Mouse (Mus musculus) kidney, embryonic 14.5 days (tissue): ENCODE data around the gene Syt14. TPM values are rescaled to one million over a fixed set of nuclear protein-coding genes. Genes with fewer than 3 reads are reported as not detected.
A peak's percentile ranks its signal among the peaks of the same experiment; 100 is the strongest.

ENCODE experiments used
- ATAC-seq: fragments of 200-750 bp; cut with Nextera tagmentation; 2 replicates; pipeline ENCODE4 v1.8.0; 2017; ENCODE audit warnings: moderate number of reproducible peaks, mild to moderate bottlenecking, moderate TSS enrichment, moderate library complexity; ENCODE audit not compliant: low FRiP score, low TSS enrichment
- H3K27ac ChIP-seq: fragments of 300-500 bp; sonication (generic); 2 replicates; pipeline ENCODE4 v1.5.1; 2014; ENCODE audit warnings: low read depth, mild to moderate bottlenecking, low read length, moderate library complexity, mixed read lengths
- H3K27me3 ChIP-seq: fragments of 300-500 bp; sonication (generic); 2 replicates; pipeline ENCODE4 v1.6.1; 2014; ENCODE audit warnings: mild to moderate bottlenecking, low read length; ENCODE audit not compliant: control insufficient read depth, insufficient read depth
- H3K36me3 ChIP-seq: fragments of 300-500 bp; sonication (generic); 2 replicates; pipeline ENCODE4 v1.6.1; 2014; ENCODE audit warnings: low read length, mixed read lengths; ENCODE audit not compliant: control insufficient read depth, insufficient read depth
- H3K4me1 ChIP-seq: fragments of 300-500 bp; sonication (generic); 2 replicates; pipeline ENCODE4 v1.6.1; 2014; ENCODE audit warnings: low read length, mixed read lengths; ENCODE audit not compliant: control insufficient read depth, insufficient read depth
- H3K4me2 ChIP-seq: fragments of 300-500 bp; sonication (generic); replicated peaks from 2 replicates; pipeline ENCODE4 v1.6.1; 2014; ENCODE audit warnings: low read depth, mild to moderate bottlenecking, low read length
- H3K4me3 ChIP-seq: fragments of 300-500 bp; sonication (generic); 2 replicates; pipeline ENCODE4 v1.5.1; 2014; ENCODE audit warnings: mild to moderate bottlenecking, low read length
- H3K9ac ChIP-seq: fragments of 300-500 bp; sonication (generic); 2 replicates; pipeline ENCODE4 v1.6.1; 2014; ENCODE audit warnings: low read depth, mild to moderate bottlenecking, low read length, moderate library complexity
- H3K9me3 ChIP-seq: fragments of 300-500 bp; sonication (generic); 2 replicates; pipeline ENCODE4 v1.6.1; 2016; ENCODE audit warnings: low read length; ENCODE audit not compliant: control insufficient read depth
- WGBS: fragments of 180-500 bp; shearing (Covaris S2); extraction: QIAGEN DNeasy Blood & Tissue Kit; methylation state at CpG from one replicate; pipeline ENCODE4 v1.1.7; 2014; 5-methylcytosine and 5-hydroxymethylcytosine counted together
- polyA plus RNA-seq: library from polyadenylated mRNA; unstranded; fragments of >200 nt; fragmentation: Nextera tagmentation; extraction: Ambion mirVana; gene quantifications from 2 replicates; pipeline ENCODE4 v1.2.1, GENCODE M21; 2014

Syt14 gene
- polyA plus RNA-seq, 1 experiment from 2014 or later: 3.2 TPM

GRCm38 (mm10) chr1:192864440-192864839 lies 171.1 kb downstream of the Syt14 start:
- Histone ChIP-seq H3K36me3 (no peaks in the 10 kb centered on the region), H3K4me3 (no peak overlapping the region), H3K27me3 (no peaks in the 10 kb centered on the region), H3K4me2 (no peak overlapping the region), H3K9me3 (no peaks in the 10 kb centered on the region), H3K9ac (no peak overlapping the region), H3K27ac (no peak overlapping the region), H3K4me1 (no peaks in the 10 kb centered on the region)
- ATAC-seq: no peak
- WGBS: 65% methylated on average over 3 of the region's 3 CpGs

GRCm38 (mm10) chr1:192861305-192861960 lies 174.1 kb downstream of the Syt14 start:
- no peak overlapping the region for H3K4me3 ChIP-seq
- H3K4me2 ChIP-seq: no peak overlapping the region
- H3K27me3 ChIP-seq: no peaks in the 10 kb centered on the region; the same call in 1 of the 2 replicates
- no peaks in the 10 kb centered on the region for H3K4me1 ChIP-seq
- H3K36me3 ChIP-seq: no peaks in the 10 kb centered on the region
- H3K9me3 ChIP-seq: no peaks in the 10 kb centered on the region
- no peak overlapping the region for H3K9ac ChIP-seq
- peak; percentile 73 for ATAC-seq
- no peak overlapping the region for H3K27ac ChIP-seq
- WGBS: 47% methylated on average over 5 of the region's 5 CpGs

GRCm38 (mm10) chr1:192860273-192860672 lies 175.3 kb downstream of the Syt14 start:
- WGBS: 69% methylated on average over 6 of the region's 6 CpGs
- ATAC-seq: no peak
- no peak overlapping the region for H3K27ac ChIP-seq

GRCm38 (mm10) chr1:192857582-192857981 lies 178.0 kb downstream of the Syt14 start:
- H3K4me2 ChIP-seq: no peak overlapping the region
- peaks cover 9% of the 10 kb centered on the region; the same call in 1 of the 2 replicates for H3K4me1 ChIP-seq
- H3K36me3 ChIP-seq: no peaks in the 10 kb centered on the region
- no peak overlapping the region for H3K4me3 ChIP-seq
- H3K27me3 ChIP-seq: peaks cover 3% of the 10 kb centered on the region; the same call in 1 of the 2 replicates
- H3K9me3 ChIP-seq: no peaks in the 10 kb centered on the region
- 92% methylated on average over 5 of the region's 5 CpGs for WGBS
- H3K9ac ChIP-seq: no peak overlapping the region
- H3K27ac ChIP-seq: no peak overlapping the region
- ATAC-seq: no peak

More at GRCm38 (mm10) chr1:192860273-192860672, 175.3 kb downstream of the Syt14 start:
- Histone ChIP-seq H3K9me3 (no peaks in the 10 kb centered on the region), H3K27me3 (no peaks in the 10 kb centered on the region; the same call in 1 of the 2 replicates), H3K4me2 (no peak overlapping the region), H3K4me1 (no peaks in the 10 kb centered on the region), H3K36me3 (no peaks in the 10 kb centered on the region), H3K9ac (no peak overlapping the region), H3K4me3 (no peak overlapping the region)

- Histone ChIP-seq H3K27me3 (peaks cover 8% of the 10 kb centered on the region), H3K27ac (no peak overlapping the region), H3K4me2 (no peak overlapping the region), H3K9ac (no peak overlapping the region), H3K4me3 (no peak overlapping the region), H3K36me3 (no peaks in the 10 kb centered on the region), H3K9me3 (no peaks in the 10 kb centered on the region), H3K4me1 (peaks cover 15% of the 10 kb centered on the region; the same call in 1 of the 2 replicates)
- WGBS: 82% methylated on average over 6 of the region's 6 CpGs
- ATAC-seq: no peak
Measured at GRCm38 (mm10) chr1:192856931-192857330, 178.6 kb downstream of the Syt14 start.

- H3K9ac ChIP-seq: no peak overlapping the region
- no peaks in the 10 kb centered on the region for H3K36me3 ChIP-seq
- H3K9me3 ChIP-seq: no peaks in the 10 kb centered on the region
- no peak overlapping the region for H3K27ac ChIP-seq
- no peak for ATAC-seq
- H3K4me3 ChIP-seq: no peak overlapping the region
- H3K4me1 ChIP-seq: peaks cover 18% of the 10 kb centered on the region; the same call in 1 of the 2 replicates
- WGBS: 10% methylated on average over 10 of the region's 10 CpGs
- peak overlapping the region; percentile 93; the same call in 1 of the 2 replicates for H3K4me2 ChIP-seq
- peaks cover 10% of the 10 kb centered on the region for H3K27me3 ChIP-seq
Measured at GRCm38 (mm10) chr1:192856411-192856810, 179.2 kb downstream of the Syt14 start.

GRCm38 (mm10) chr1:192855474-192856230 lies 179.9 kb downstream of the Syt14 start, which contains the start of gene Sertad4:
TSS of gene Sertad4 (minus strand) at chr1:192855756.
- H3K4me1 ChIP-seq: peaks cover 26% of the 10 kb centered on the region; the same call in 1 of the 2 replicates
- peak within 1 kb of the TSS; percentile 93 for H3K4me2 ChIP-seq
- ATAC-seq: peak; percentile 81

GRCm38 (mm10) chr1:192854819-192855271 lies 180.7 kb downstream of the Syt14 start:
- Histone ChIP-seq H3K9me3 (no peaks in the 10 kb centered on the region), H3K4me2 (peak overlapping the region; percentile 93), H3K4me3 (peak overlapping the region; percentile 84), H3K4me1 (peaks cover 28% of the 10 kb centered on the region; the same call in 1 of the 2 replicates), H3K9ac (peak overlapping the region; percentile 89), H3K27me3 (peaks cover 10% of the 10 kb centered on the region), H3K36me3 (no peaks in the 10 kb centered on the region), H3K27ac (peak overlapping the region; percentile 94)
- ATAC-seq: peak; percentile 63
- under 1% methylated on average over 21 of the region's 45 CpGs for WGBS

More at GRCm38 (mm10) chr1:192855474-192856230, 179.9 kb downstream of the Syt14 start, which contains the start of gene Sertad4:
- H3K27me3 ChIP-seq: peaks cover 10% of the 10 kb centered on the region
- no peaks in the 10 kb centered on the region for H3K9me3 ChIP-seq
- under 1% methylated on average over 46 of the region's 75 CpGs for whole genome bisulfite sequencing
- H3K36me3 ChIP-seq: no peaks in the 10 kb centered on the region
- H3K9ac ChIP-seq: peak within 1 kb of the TSS; percentile 89
- H3K27ac ChIP-seq: peak within 1 kb of the TSS; percentile 94
- H3K4me3 ChIP-seq: peak within 1 kb of the TSS; percentile 84
